Comparison of ENCODE assay signal across 10 mouse cellular contexts in genomic region chr3:157565196-157565595, GRCm38 (mm10). TPM values are rescaled to one million over a fixed set of nuclear protein-coding genes. Genes with fewer than 3 reads are reported as not detected.
DNase-seq lines count a peak whose midpoint lies in the region; ATAC-seq and TF ChIP-seq lines count a peak whose summit lies in the region.
"Had no signal": no experiment of that assay in that cellular context is flagged by ENCODE, and none has a peak within 500 bp of the region (broad histone marks: within the 10 kb centered on the region; RNA-seq: fewer than 3 reads in every experiment).

No protein-coding gene starts in this region.

- WGBS in hindbrain, embryonic 11.5 days = 11% methylated on average over 2 of the region's 2 CpGs
- WGBS in hindbrain, embryonic 16.5 days = 10% methylated on average over 2 of the region's 2 CpGs

- H3K9me3 ChIP-seq in hindbrain, embryonic 11.5 days (ENCODE audit: control insufficient read depth, low read length) = no peaks in the 10 kb centered on the region
- no peaks in the 10 kb centered on the region for H3K9me3 ChIP-seq in hindbrain, embryonic 16.5 days (ENCODE audit: control insufficient read depth, low read length)
- H3K9me3 ChIP-seq: embryonic facial prominence, embryonic 13.5 days; limb, embryonic 13.5 days had no signal

- 0 out of 2 replicates have a peak, but pooled peaks cover 6% of the 10 kb centered on the region for H3K4me1 ChIP-seq in hindbrain, embryonic 11.5 days (replicated peaks; ENCODE audit: control insufficient read depth, insufficient read depth, low read length)
- peaks cover 11% of the 10 kb centered on the region for H3K4me1 ChIP-seq in hindbrain, embryonic 16.5 days (ENCODE audit: control insufficient read depth, insufficient read depth, low read depth, low read length)

- no peak overlapping the region for H3K4me3 ChIP-seq in hindbrain, embryonic 11.5 days (ENCODE audit: low read depth, low read length)
- no peak overlapping the region for H3K4me3 ChIP-seq in hindbrain, embryonic 16.5 days (ENCODE audit: low read length)
- H3K4me3 ChIP-seq: embryonic facial prominence, embryonic 13.5 days; limb, embryonic 13.5 days had no signal

- TF ChIP-seq POLR2A in brain, embryonic 14.5 days (IDR thresholded peaks at IDR 0.05; ENCODE audit: borderline replicate concordance, extremely low read depth, insufficient read depth, insufficient read length, poor library complexity, severe bottlenecking) = no peak

- DNase-seq in hindbrain, embryonic 11.5 days (ENCODE audit: low spot score) = peak; percentile 62
- peak; percentile 12 for DNase-seq in right cerebral cortex, adult 18-20 months
- DNase-seq in right cerebral cortex, postnatal 36 days (ENCODE audit: low spot score in 2 of 2) = no peak
- DNase-seq in brain, embryonic 14.5 days (ENCODE audit: low read depth) = peak; percentile 86
- DNase-seq in right cerebral cortex, postnatal 25 days = no peak
- no peak for DNase-seq in T-cell, adult 2 months (ENCODE audit: low spot score)

- ATAC-seq in hindbrain, embryonic 11.5 days (ENCODE audit: low FRiP score) = peak; percentile 13; the same call in 1 of the 2 replicates
- ATAC-seq in hindbrain, embryonic 16.5 days = no peak; the same call in 1 of the 2 replicates
- peak; percentile 47; the same call in 1 of the 2 replicates for ATAC-seq in megakaryocyte, adult 5-6 weeks (ENCODE audit: poor library complexity, severe bottlenecking)

- peak; percentile 37; the same call in 1 of the 2 replicates for TF ChIP-seq CTCF in brain, embryonic 14.5 days (IDR thresholded peaks at IDR 0.05; ENCODE audit: borderline replicate concordance, extremely low read depth, insufficient read depth, insufficient read length)

- H3K9ac ChIP-seq in hindbrain, embryonic 11.5 days (ENCODE audit: low read depth, low read length) = no peak overlapping the region
- no peak overlapping the region for H3K9ac ChIP-seq in hindbrain, embryonic 16.5 days (ENCODE audit: low read depth, low read length)
- H3K9ac ChIP-seq: embryonic facial prominence, embryonic 13.5 days; limb, embryonic 13.5 days had no signal

- no peak overlapping the region for H3K27ac ChIP-seq in hindbrain, embryonic 11.5 days (ENCODE audit: low read depth, low read length)
- H3K27ac ChIP-seq in hindbrain, embryonic 16.5 days (ENCODE audit: low read depth, low read length) = no peak overlapping the region
- H3K27ac ChIP-seq: embryonic facial prominence, embryonic 13.5 days; limb, embryonic 13.5 days had no signal

- peaks cover 33% of the 10 kb centered on the region for H3K27me3 ChIP-seq in hindbrain, embryonic 11.5 days (ENCODE audit: control insufficient read depth, insufficient read depth, low read length)
- H3K27me3 ChIP-seq in hindbrain, embryonic 16.5 days (replicated peaks; ENCODE audit: control insufficient read depth, insufficient read depth, low read length) = peaks cover 27% of the 10 kb centered on the region

- H3K4me2 ChIP-seq in hindbrain, embryonic 11.5 days (replicated peaks; ENCODE audit: low read depth, low read length) = no peak overlapping the region
- no peak overlapping the region for H3K4me2 ChIP-seq in hindbrain, embryonic 16.5 days (ENCODE audit: low read length)
- H3K4me2 ChIP-seq: embryonic facial prominence, embryonic 13.5 days; limb, embryonic 13.5 days had no signal

- no peaks in the 10 kb centered on the region for H3K36me3 ChIP-seq in hindbrain, embryonic 11.5 days (ENCODE audit: control insufficient read depth, insufficient read depth, low read length)
- H3K36me3 ChIP-seq in hindbrain, embryonic 16.5 days (ENCODE audit: control insufficient read depth, insufficient read depth, low read length) = no peaks in the 10 kb centered on the region
- H3K36me3 ChIP-seq: embryonic facial prominence, embryonic 13.5 days; limb, embryonic 13.5 days had no signal

RNA-seq across cellular contexts. Expression of gene Ptger3, which starts 1.5 kb away (rescaled TPM):
- polyA plus RNA-seq in hindbrain, embryonic 11.5 days (2014; fragmentation: Nextera tagmentation; extraction: Ambion mirVana) = 1.7 and 2.1 TPM in 2 replicates
- polyA plus RNA-seq in hindbrain, embryonic 16.5 days (2015; fragmentation: Nextera tagmentation; extraction: Ambion mirVana) = 8.2 and 9.7 TPM in 2 replicates
- 0.85 and 1.7 TPM in 2 replicates for polyA plus RNA-seq in brain, embryonic 14.5 days (2012; rRNA removed)
- total RNA-seq in megakaryocyte, adult 5-6 weeks (2015) = 2.1 and 2.2 TPM in 2 replicates
- 2.2 and 3.8 TPM in 2 replicates for total RNA-seq in megakaryocyte, adult 5-6 weeks (2017)

RNA-seq across cellular contexts. Expression of gene Zranb2, which starts 31.2 kb away (rescaled TPM):
- polyA plus RNA-seq in hindbrain, embryonic 11.5 days (2014; fragmentation: Nextera tagmentation; extraction: Ambion mirVana) = 150 and 153 TPM in 2 replicates
- polyA plus RNA-seq in hindbrain, embryonic 16.5 days (2015; fragmentation: Nextera tagmentation; extraction: Ambion mirVana) = 91.8 and 96.4 TPM in 2 replicates
- polyA plus RNA-seq in brain, embryonic 14.5 days (2012; rRNA removed) = 99.9 and 121 TPM in 2 replicates
- 49.4 and 54.1 TPM in 2 replicates for total RNA-seq in megakaryocyte, adult 5-6 weeks (2015)
- total RNA-seq in megakaryocyte, adult 5-6 weeks (2017) = 195 and 221 TPM in 2 replicates

Comparison
In these comparisons a context has a peak if more than half of its experiments do, and no peak if none do; other contexts are left out.
1. DNase-seq: peak in hindbrain, embryonic 11.5 days (single experiment), right cerebral cortex, adult 18-20 months (single experiment) and brain, embryonic 14.5 days (single experiment); none in right cerebral cortex, postnatal 36 days (0 of 2), right cerebral cortex, postnatal 25 days (single experiment) and T-cell, adult 2 months (single experiment).